Mouse (Mus musculus): ENCODE measurements around the gene Foxn2.
"Not testable (repeated sequence)": the region's sequence is repeated elsewhere in the genome, so short reads cannot be mapped to it uniquely, and the experiment has no call there.

Foxn2 gene

GRCm38 (mm10) chr17:88441432-88442174 lies 1.1 kb downstream of the Foxn2 start:
- DNase-seq (ENCODE audit: low spot score in 2 of 2) = peak; percentile 68 to 71

- DNase-seq (ENCODE audit: low spot score in 2 of 2) = no peak
These were observed 2.1 kb downstream of the Foxn2 start for GRCm38 (mm10) chr17:88442661-88443060.

GRCm38 (mm10) chr17:88443186-88443585 lies 2.7 kb downstream of the Foxn2 start:
- DNase-seq (ENCODE audit: low spot score in 2 of 2) = no peak

- DNase-seq (ENCODE audit: low spot score in 2 of 2) = no peak
These were observed 17.6 kb downstream of the Foxn2 start for GRCm38 (mm10) chr17:88458079-88458478.

GRCm38 (mm10) chr17:88459516-88459915 lies 19.0 kb downstream of the Foxn2 start:
- DNase-seq (ENCODE audit: low spot score in 2 of 2) = no peak

GRCm38 (mm10) chr17:88459916-88460901 lies 19.7 kb downstream of the Foxn2 start:
- DNase-seq (ENCODE audit: low spot score in 2 of 2) = no peak

GRCm38 (mm10) chr17:88462658-88463057 lies 22.1 kb downstream of the Foxn2 start:
- DNase-seq (ENCODE audit: low spot score in 2 of 2) = no peak

- DNase-seq (ENCODE audit: low spot score in 2 of 2) = no peak
These were observed 26.1 kb downstream of the Foxn2 start for GRCm38 (mm10) chr17:88466591-88466990.

- DNase-seq (ENCODE audit: low spot score in 2 of 2) = no peak
These were observed 27.2 kb downstream of the Foxn2 start for GRCm38 (mm10) chr17:88467696-88468095.

GRCm38 (mm10) chr17:88468655-88469398 lies 28.3 kb downstream of the Foxn2 start:
- DNase-seq (ENCODE audit: low spot score in 2 of 2) = not testable (repeated sequence)

- no peak for DNase-seq (ENCODE audit: low spot score in 2 of 2)
These were observed 33.3 kb downstream of the Foxn2 start for GRCm38 (mm10) chr17:88473766-88474165.

- DNase-seq (ENCODE audit: low spot score in 2 of 2) = no peak
These were observed 36.7 kb downstream of the Foxn2 start for GRCm38 (mm10) chr17:88477165-88477564.

GRCm38 (mm10) chr17:88477699-88478098 lies 37.2 kb downstream of the Foxn2 start:
- no peak for DNase-seq (ENCODE audit: low spot score in 2 of 2)

- no peak for DNase-seq (ENCODE audit: low spot score in 2 of 2)
These were observed 38.5 kb downstream of the Foxn2 start for GRCm38 (mm10) chr17:88479040-88479439.

- no peak for DNase-seq (ENCODE audit: low spot score in 2 of 2)
These were observed 39.9 kb downstream of the Foxn2 start for GRCm38 (mm10) chr17:88480369-88480768.

- no peak for DNase-seq (ENCODE audit: low spot score in 2 of 2)
These were observed 40.6 kb downstream of the Foxn2 start for GRCm38 (mm10) chr17:88481062-88481461.

- no peak for DNase-seq (ENCODE audit: low spot score in 2 of 2)
These were observed 41.1 kb downstream of the Foxn2 start for GRCm38 (mm10) chr17:88481587-88481986.

GRCm38 (mm10) chr17:88484539-88484938 lies 44.0 kb downstream of the Foxn2 start:
- DNase-seq (ENCODE audit: low spot score in 2 of 2) = no peak

GRCm38 (mm10) chr17:88484951-88485350 lies 44.4 kb downstream of the Foxn2 start:
- no peak for DNase-seq (ENCODE audit: low spot score in 2 of 2)

GRCm38 (mm10) chr17:88490546-88490945 lies 50.0 kb downstream of the Foxn2 start:
- DNase-seq (ENCODE audit: low spot score in 2 of 2) = no peak

- no peak for DNase-seq (ENCODE audit: low spot score in 2 of 2)
These were observed 51.0 kb downstream of the Foxn2 start for GRCm38 (mm10) chr17:88491366-88492106.

Measured in spleen, postnatal 10 days (tissue).